Mouse (Mus musculus) megakaryocyte, embryonic 14.5 days (primary cell): ENCODE results near the gene Cyp21a1.

Experiments
- FLI1 ChIP-seq: IDR thresholded peaks from 2 replicates; pipeline ENCODE4 v1.6.1; 2012; ENCODE audit warnings: low read length, inconsistent platforms, mixed read lengths
- GATA1 ChIP-seq: IDR thresholded peaks from 3 replicates; pipeline ENCODE4 v1.6.1; 2012; ENCODE audit warnings: mixed read lengths, low read length, inconsistent platforms, borderline replicate concordance

DNA sequence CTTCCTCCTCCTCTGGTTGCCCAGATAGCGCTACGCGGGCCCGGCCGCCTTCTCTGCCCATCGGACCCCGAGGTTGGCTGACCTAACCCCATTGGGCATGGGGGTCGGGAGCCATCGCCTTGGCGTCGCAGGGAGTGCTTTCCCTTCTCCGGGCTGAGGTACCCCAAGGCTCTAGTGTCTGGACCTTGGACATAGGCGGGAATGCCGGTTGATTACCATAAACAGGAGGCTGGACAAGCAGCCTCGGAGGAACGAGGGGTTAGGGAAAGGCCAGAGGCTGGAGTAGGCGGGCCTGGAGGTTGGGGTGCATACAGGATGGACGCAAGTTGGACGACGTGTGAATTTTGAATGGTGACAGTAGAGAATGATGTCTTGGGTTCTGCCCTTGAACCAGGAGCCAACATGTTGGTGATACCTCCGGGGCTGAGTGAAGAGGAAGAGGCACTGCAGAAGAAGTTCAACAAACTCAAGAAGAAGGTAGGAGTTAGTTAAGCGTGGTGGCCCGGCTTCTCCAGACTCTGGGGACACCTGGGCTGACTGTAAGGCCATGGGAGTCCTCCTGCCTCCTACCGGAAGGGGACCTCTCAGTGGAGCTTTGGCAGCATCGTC, 46.3 kb upstream of the Cyp21a1 start:
- TF ChIP-seq GATA1 (no peak), FLI1 (no peak)
